Mouse (Mus musculus): Measurements from ENCODE around the gene Mmp21.
A peak's percentile ranks its signal among the peaks of the same experiment; 100 is the strongest.

Gene Mmp21

GRCm38 (mm10) chr7:133662467-133662866 is 17.4 kb downstream of the Mmp21 start:
- no peak for DNase-seq (ENCODE audit: low spot score in 2 of 2)

GRCm38 (mm10) chr7:133645716-133646115 is 34.1 kb downstream of the Mmp21 start:
- DNase-seq (ENCODE audit: low spot score in 2 of 2) = no peak

- DNase-seq (ENCODE audit: low spot score in 2 of 2) = no peak
These were observed 41.0 kb downstream of the Mmp21 start for GRCm38 (mm10) chr7:133638821-133639220.

- DNase-seq (ENCODE audit: low spot score in 2 of 2) = no peak
These were observed 41.6 kb downstream of the Mmp21 start for GRCm38 (mm10) chr7:133638306-133638705.

- DNase-seq (ENCODE audit: low spot score in 2 of 2) = peak; percentile 98
These were observed 42.2 kb downstream of the Mmp21 start, which contains the start of gene Edrf1 for GRCm38 (mm10) chr7:133637361-133638305. Gene Edrf1 (plus strand): TSS chr7:133637543.

- DNase-seq (ENCODE audit: low spot score in 2 of 2) = peak; percentile 58 to 84
These were observed 43.0 kb downstream of the Mmp21 start for GRCm38 (mm10) chr7:133636738-133637352.

- DNase-seq (ENCODE audit: low spot score in 2 of 2) = no peak
These were observed 44.8 kb downstream of the Mmp21 start for GRCm38 (mm10) chr7:133634932-133635650.

- DNase-seq (ENCODE audit: low spot score in 2 of 2) = peak in 1 of 2 experiments; percentile 24
These were observed 47.4 kb downstream of the Mmp21 start for GRCm38 (mm10) chr7:133632476-133632875.

GRCm38 (mm10) chr7:133630821-133631220 is 49.0 kb downstream of the Mmp21 start:
- DNase-seq (ENCODE audit: low spot score in 2 of 2) = no peak

- no peak for DNase-seq (ENCODE audit: low spot score in 2 of 2)
These were observed 52.5 kb downstream of the Mmp21 start for GRCm38 (mm10) chr7:133627184-133627936.

All from heart, adult 9 months (tissue).